Mouse (Mus musculus) kidney, embryonic 14.5 days (tissue): Measurements from ENCODE around the gene Adamts5. TPM values are rescaled to one million over a fixed set of nuclear protein-coding genes. Genes with fewer than 3 reads are reported as not detected.

ENCODE experiments used
- polyA plus RNA-seq: library from polyadenylated mRNA; unstranded; fragments of >200 nt; fragmentation: Nextera tagmentation; extraction: Ambion mirVana; gene quantifications from 2 replicates; pipeline ENCODE4 v1.2.1, GENCODE M21; 2014

Gene Adamts5
- polyA plus RNA-seq, 1 experiment from 2014 or later = 3.4 TPM

Other genes starting within 250 kb of the Adamts5 start
- 36.8 and 70.7 TPM in 2 replicates for gene Adamts1, start 98.7 kb downstream of the Adamts5 start, polyA plus RNA-seq